Mouse (Mus musculus): ENCODE data around the gene Atp8a2. TPM values are rescaled to one million over a fixed set of nuclear protein-coding genes. Genes with fewer than 3 reads are reported as not detected.

Gene Atp8a2
- polyA plus RNA-seq, 1 experiment: 0.70 TPM

DNA sequence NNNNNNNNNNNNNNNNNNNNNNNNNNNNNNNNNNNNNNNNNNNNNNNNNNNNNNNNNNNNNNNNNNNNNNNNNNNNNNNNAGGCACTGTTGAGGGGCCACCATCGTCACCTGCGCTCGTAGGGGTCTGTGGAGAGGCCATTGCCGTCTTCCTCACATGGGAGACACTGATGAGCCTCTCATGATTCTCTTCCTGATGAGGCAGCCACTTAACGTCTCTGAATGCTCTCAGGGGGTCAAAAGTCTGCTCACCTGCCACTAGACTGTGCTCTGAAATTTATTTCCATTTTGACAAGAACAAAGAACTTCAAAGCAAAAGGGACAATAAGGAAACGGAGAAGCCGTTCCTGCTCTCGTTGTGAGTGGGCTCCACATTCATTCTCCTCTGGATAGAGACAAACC is 277.1 kb downstream of the Atp8a2 start:
- DNase-seq (ENCODE audit: low read depth): no peak

DNA sequence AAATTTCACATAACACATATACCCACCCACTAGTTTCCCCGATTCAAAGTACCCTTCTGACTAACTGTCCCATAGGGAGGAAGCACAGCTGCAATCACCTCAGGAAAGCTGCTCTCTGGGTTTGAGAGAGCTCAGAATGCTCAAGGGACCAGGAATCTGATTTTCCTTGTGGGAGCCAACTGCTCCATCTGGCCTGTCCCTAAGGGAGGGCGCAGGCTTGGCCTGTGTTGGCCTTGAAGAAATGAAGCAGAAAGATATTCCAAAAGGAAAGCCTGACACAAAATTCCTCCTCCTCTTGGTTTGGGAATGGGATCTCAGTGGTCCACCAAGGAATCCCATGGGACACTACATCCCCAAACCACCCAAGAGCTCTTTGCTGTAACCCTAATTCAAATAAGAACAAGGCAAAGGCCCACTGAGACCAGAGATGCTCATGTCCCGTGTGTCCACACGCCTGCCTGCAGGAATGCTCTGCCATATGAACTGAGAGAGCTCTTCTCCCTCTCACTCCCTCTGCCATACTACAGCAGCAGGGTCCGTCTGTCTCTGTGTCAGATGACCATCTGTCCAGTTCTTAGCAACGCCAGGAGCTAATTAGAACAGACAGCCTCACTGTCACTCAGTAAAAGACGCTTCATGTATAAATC is 293.4 kb downstream of the Atp8a2 start:
- no peak for DNase-seq (ENCODE audit: low read depth)

DNA sequence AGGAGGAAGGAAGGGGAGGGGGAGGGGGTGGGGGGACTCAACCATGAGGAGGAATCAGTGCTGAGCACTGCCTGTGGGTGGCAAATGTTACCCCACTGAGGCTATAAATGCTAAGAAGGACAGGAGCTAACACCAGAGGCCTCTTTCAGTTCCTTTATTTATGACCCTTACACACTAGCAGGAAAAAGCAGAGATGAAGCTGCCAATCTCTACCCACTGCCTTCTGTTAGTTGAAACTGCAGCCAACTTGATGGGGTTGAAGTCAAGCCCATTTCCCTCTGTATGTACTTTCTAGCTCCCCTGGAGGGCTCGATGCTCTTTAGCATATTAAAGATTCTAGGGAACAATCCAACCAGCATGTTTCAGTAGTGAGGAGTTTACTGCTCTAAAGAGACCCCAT is 303.0 kb downstream of the Atp8a2 start:
- no peak for DNase-seq (ENCODE audit: low read depth)

DNA sequence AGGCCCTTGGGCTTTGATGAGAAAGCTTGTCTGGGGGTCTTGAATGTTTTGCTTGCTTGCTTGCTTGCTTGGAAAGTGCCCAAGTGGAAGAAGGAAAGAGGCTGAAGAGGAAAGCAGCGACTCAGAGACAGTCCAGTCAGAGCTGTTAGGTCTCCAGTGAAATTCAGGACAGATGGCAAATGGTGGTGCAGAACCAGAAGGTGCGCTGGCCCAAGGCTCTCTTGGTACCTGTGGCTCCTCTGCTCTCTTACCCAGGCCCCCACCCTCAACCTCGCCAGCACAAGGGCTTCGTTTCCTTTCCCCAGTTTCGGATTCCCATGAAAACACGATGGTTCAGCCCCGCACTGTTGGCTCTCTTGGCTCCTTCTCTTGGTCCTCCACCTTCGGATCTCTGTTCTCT is 304.9 kb downstream of the Atp8a2 start:
- DNase-seq (ENCODE audit: low read depth): no peak

DNA sequence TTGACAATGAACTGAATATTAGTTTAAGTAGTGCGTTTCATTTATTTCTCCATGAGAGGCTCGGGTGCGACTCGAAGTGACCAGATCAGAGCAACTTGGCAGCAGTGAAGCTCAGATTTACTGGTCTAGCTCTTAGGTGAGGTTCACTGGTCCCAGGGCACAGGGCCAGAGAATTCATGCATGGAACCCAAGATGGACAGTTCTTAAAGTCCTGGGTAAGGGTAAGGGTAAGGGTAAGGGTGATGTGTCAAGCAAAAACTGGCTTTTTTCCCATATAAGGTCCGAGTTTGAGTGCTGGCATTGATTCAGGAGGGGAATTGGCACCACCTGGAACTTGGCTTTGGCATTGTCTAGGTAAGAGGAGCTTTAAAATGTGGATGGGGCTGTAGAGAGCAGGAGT is 305.5 kb downstream of the Atp8a2 start:
- no peak for DNase-seq (ENCODE audit: low read depth)

DNA sequence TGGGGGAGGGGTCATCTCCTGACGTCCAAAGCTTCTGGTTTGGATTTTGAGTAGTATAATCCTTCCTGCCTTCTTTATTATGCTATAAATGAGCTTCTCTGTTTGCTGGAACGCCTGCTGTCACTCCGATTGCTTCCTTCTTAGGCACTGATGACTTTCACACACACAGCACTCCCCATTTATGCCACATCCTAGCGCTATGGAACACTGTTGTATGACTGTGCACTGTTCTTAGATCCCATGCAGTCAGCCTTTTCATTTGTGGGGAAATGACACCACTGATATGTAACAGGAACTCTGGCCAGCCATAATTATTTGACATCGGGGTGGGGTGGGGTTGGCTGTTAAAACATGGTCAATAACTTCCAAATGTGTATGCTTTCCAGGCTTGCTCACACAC is 306.2 kb downstream of the Atp8a2 start:
- no peak for DNase-seq (ENCODE audit: low read depth)

DNA sequence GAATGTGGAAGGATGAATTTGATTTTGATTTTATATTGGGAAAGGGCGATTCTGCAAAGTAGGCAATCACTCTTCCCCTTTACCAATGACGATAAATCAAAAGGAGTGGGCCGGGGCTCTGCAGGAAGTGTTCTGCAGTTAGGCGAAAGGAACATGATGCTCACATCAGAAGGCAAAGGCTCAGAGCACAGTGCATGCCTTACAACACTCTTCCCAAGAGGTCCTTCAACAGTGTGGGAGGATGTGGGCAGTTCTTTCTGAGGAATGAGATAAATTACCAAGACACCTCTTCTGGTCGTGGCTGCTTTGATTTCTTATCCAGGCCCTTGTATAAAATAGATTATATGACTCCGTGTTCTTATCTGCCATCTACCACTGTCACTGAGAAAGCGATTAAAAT is 306.9 kb downstream of the Atp8a2 start:
- no peak for DNase-seq (ENCODE audit: low read depth)

DNA sequence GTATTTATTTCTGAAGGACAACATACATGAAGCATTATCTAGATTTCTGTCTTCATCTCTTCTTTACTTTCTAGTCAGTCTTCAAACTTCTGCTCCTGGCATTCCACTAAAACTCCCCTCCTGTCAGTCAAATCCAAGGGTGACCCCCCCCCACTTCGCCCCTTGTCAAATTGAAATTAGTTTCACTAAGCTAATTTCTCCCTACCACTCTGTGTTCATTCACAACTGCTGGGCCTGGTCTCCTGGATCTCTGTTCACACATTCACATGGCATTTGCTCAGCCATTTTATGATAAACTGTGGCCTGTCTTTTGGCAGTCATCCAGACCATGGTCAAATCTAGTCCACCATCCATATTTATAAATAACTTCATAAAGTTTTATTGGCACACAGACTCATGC is 308.5 kb downstream of the Atp8a2 start:
- DNase-seq (ENCODE audit: low read depth): no peak

DNA sequence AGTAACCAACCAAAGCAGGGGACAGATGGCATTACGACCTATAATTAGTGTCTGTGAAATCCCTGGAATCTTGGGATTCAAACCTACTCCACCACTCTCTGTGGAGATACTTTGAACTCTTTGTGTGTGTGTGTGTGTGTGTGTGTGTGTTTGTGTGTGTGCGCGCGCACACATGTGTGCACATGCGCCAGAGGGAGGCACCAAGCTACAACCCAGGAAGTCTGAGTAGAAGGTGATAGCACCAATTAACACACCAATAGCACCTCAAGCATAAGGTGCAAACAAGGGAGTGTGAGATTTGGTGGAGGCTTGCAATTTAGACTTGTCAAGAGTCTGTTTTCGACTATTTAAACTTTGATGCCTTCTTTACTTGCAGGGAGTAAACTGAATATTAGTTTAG is 308.9 kb downstream of the Atp8a2 start:
- no peak for DNase-seq (ENCODE audit: low read depth)

DNA sequence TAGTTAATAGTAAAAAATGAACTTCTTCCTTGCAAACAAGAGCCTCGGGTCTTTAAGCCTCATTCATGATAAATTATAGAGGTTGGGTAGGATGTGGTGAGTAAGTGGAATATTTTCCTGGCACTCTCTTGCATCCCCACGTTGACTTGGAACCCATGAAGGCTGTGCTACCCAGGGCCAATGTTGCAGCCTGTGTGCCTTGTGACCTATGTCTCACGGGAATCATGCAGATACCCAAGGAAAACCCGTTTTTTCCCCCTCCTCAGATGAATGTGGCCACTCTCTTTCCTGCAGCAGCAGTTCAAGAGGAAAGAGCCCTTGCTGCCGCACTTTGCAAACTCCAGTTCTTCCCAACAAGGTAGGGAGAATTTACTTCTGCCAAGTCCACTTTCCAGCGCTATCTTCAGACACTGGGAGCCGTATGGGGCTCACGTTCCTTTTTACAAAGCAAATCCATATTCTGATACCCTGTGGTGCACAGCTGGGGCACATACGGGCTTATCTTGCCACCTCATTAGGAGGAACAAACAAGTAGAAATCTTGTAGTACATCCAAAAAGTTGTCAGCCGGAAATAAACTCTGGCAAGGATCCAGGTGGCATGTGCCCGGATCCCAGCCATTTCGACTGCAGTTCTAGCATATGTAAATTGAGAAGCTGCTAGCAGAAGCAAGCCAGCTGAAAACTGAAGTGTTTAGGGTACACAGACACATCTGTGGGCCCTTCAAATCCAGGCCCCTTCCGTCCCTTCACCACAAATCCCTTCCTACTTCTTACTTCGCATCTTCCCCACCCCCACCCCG is 309.7 kb downstream of the Atp8a2 start:
- DNase-seq (ENCODE audit: low read depth): no peak

DNA sequence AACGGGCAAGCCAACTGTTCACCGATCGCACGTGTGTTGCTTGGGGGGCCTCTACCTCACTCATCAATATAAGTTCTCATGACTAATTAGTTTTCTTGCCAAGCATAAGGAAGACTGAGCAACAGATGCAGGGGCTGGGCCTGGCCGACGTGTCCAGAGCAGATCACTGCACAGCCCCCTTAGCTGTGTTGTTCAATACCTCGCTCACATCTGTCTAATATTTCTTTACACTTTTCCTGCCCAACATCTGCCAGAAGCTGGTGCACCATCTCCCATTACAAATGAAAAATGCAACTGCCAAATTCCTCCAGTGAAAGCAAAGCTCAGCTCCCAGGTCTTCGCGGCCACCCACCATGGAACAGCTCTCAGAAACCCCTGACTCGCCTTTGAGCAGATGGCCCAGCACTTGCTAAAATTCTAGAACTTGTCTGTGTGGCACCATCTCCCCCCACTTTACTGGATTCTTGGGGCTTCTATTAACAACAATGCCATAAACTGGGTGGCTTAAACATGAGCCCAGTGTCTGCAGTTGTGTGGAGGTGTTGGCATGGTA is 313.4 kb downstream of the Atp8a2 start:
- DNase-seq (ENCODE audit: low read depth): no peak

DNA sequence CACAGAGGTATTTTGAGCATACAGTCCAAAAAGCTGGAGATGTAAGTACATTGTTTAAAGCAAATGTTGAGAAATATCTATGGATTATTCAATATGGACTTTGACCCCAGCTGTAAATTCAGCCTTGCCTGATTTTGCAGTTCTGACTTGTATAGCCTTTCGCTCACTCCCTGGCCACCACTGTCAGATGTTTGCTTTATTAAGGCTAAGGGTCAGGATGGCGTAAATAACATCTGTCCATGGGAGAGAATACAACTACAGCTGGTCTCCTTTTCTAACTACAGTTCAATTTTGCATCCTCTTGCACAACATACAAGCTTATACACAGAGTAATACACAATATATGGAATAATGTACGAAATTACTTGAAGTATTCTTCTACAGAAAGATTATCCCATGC is 316.1 kb downstream of the Atp8a2 start:
- DNase-seq (ENCODE audit: low read depth): no peak

DNA sequence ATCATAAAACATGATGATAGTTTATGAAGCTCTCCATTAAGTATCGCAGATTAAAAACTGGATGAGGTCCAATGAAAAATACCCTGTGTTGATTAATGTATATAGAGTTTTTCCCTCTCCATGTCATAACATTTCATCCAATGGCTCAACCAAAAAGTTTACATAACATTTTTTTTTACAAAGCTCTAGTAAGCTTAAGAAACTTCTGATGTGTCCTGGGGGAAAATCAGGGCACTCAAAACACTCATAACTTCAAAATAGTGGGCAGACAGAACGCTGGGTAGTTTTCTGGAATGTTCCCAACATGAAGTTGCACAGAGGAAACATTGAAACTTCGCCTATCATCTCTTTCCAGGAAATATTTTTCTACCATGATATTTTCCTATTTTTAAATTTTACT is 318.7 kb downstream of the Atp8a2 start:
- DNase-seq (ENCODE audit: low read depth): no peak

DNA sequence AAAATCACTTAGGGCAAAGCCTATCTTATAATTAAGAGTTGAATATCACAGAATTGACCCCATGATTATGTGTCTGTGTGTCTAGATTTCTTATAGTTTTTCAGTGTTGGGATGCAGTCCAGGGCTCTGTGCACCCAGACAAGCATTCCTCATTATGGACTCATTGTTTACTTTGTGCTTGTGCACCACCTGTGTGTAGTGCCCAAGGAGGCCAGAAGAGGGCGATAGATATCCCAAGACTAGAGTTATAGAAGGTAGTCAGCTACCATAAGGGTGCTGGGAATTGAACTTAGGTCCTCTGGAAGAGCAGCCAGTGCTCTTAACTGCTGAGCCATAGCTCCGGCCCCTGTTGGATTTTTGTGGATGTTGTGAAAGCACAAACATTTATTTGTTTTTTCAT is 320.5 kb downstream of the Atp8a2 start:
- no peak for DNase-seq (ENCODE audit: low read depth)

DNA sequence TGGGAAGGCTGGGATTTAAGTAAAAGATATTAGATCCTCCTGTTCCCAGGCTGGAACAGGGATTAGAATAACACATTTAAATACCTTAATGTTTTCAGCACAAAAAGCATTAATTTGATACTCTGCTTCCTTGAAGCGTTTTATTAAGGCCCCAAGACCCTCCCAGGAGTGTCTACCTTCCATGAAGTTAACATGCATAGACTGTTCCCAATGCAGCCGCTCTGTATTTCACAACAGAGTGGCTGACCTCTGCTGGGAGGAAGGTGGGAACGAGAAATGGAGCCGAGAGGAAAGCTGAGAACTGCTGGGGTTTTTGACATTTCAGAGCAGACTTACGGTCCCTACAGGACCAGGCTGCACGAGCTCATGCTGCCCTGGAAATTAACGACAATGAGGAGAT is 328.6 kb downstream of the Atp8a2 start:
- DNase-seq (ENCODE audit: low read depth): no peak

DNA sequence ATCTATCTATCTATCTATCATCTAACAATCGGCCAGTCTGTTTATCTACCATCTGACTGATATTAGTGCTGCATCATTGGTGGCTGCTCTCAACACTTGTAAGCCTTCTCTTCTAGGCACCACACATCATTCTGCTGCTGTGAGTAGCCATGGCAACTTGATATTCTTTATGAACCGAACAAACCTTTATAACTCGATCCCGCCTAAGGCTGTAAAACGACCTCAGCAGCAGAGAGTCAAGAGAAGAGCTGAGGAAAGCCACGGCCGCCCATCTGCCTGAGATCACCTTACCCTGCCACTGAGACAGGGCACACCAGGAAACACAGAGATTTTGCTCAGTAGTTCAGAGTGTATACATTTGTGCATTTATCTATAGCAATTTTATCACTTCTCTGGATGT is 329.2 kb downstream of the Atp8a2 start:
- DNase-seq (ENCODE audit: low read depth): no peak

DNA sequence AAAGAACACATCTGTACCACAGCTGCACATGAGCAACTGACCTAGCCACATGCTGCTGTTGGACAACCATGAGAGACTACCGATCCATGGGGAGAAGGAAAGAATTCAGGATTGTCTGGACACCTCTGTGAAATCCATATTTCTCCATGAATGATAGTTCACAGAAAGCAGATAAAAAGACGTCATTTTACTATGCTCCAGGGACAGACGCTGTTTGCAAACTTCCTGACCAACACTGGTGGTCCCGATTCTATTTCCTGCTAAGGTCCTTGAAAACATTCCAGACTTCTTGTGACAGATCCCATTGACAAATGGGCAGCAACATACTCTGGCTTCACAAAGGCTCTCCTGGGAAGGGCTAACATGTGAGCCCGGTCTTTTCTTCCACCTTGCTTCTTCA is 331.0 kb downstream of the Atp8a2 start:
- DNase-seq (ENCODE audit: low read depth): no peak

DNA sequence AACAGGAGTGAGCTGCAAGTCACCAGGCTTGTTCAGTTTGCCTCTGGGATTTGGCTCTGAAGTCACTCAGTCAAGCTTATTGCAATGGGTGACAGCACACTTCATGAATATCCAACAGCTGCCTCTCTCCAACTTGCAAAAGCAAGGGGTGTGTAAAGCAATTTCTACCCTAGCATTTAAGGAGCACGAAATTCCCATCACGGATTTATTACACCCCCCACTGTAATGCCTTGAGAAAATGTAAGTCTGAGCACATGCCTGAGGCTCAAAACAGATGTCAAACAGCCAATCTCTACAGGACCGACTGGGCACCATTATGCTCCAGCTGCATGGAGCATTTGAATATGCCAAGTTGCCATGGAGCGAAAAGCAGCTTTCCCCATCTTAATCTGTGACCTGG is 334.6 kb downstream of the Atp8a2 start:
- no peak for DNase-seq (ENCODE audit: low read depth)

DNA sequence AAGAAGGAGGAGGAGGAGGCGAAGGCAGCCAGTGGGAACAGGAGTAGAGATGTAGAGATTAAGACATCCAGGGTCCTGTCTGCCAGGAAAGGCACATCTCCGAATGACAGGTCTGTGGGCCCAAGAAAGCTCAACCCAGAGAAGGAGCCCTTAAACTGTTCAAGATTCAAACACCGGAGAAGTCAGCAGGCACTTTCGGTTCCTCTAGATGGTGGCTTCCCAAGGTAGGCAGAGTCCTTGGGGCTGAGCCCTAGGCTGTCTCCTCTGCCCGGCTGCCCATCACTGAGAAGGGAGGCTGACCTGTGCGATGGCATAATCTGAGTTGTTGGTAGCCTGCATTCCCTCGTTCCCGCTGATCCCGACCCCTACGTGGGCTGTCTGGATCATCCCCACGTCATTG is 337.1 kb downstream of the Atp8a2 start:
- no peak for DNase-seq (ENCODE audit: low read depth)

DNA sequence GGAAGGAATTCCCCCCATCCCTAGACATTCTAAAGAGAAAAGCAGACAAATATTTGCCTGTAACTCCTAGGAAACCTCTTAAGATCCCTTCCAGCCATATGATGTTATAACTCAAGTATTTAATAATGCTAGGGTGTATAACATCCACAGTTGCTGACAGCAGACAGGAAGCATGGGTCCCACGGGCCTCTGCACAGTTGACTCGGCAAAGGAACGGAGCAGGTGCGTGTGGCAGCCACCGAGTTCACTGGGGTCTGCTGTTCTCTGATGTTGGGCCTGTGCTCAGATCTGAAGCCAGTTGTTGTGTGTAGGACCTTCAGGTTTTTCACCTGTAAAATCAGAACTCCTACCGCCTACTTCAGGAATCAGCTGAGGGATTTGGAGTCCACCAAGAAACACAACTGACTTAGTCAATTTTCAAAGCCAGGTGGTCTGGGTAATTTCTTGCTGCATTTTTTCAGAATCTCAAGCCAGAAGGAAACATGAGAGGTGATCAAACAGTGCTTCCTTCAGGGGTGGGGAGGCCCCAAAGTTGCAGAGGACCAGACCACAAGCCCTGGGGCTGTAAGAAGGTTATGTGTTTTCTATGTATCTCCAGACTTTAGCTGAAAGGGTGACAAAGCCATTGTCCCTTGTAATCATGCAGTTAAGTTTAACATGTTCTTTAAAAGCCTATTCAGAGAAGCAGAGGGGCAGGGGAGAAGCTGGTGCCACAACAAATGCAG is 338.3 kb downstream of the Atp8a2 start:
- DNase-seq (ENCODE audit: low read depth): no peak

DNA sequence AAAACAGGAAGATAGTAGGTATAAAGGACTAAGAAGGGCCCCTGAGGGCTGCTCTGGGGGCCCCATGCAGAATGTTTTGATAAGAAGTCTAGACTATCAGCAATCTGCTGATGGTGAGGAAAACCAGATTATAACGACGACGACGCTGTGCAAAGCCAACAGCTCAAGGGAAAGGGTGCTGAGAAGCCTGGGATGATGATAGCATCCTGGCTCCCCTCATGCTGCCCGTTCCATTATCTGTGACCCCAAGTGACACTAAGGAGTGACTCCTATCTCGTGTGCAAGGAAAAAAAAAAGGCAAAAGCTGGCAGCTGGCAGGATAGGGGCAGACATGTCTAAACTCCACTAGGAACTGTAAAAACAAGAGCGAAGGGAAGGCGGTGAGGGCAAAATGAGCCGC is 343.8 kb downstream of the Atp8a2 start:
- no peak for DNase-seq (ENCODE audit: low read depth)

DNA sequence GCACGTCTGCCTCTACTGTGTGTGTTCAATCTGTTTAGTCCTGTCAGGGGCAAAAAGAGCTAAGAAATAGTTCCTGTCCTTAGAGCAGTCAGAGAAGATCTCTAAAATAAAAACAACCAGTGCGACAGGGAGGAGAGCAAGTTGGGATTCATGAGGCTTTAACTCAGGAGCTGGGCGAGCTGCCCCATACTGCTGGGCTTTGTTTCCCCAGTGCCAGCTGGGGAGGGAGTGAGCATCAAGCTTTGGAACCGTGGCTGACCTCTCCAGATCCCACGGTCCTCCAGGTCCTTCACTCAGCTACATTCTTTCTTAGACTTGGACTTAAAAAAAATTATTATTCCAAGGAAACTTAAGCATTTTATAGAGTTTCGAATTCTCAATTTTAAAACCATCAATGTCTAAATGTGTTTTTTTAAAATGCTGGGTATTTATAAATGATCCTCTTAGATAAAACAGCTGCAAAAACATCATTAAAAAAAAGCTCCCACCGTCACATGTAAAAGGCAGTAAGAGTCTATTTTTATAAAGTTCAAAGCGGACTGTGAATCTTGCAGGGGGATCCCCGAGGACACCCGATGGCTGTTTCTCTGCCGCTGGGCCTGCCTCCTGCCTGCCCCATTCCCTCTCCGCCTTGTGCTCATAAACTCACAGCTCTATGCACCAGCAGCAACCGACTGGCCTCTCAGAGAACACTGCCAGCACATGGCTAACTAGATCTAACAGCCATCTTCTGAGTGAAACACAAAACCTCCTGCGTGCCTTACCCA is 350.2 kb downstream of the Atp8a2 start:
- no peak for DNase-seq (ENCODE audit: low read depth)

Measured in gonadal fat pad, adult 2 months (tissue).